Mouse (Mus musculus) cerebellum, adult 2 months (tissue): Measurements from ENCODE around the gene 4930523C07Rik.

Source experiments
- CTCF ChIP-seq: fragments of 200-500 bp; IDR thresholded peaks from 2 replicates; pipeline ENCODE4 v1.5.1; 2011; ENCODE audit warnings: low read depth, mild to moderate bottlenecking, control low read depth, low read length, moderate library complexity, borderline replicate concordance; ENCODE audit not compliant: insufficient read depth
- POLR2A ChIP-seq: fragments of 200-500 bp; IDR thresholded peaks from 2 replicates; pipeline ENCODE4 v1.6.1; 2011; ENCODE audit warnings: low read length, control low read depth, borderline replicate concordance; ENCODE audit not compliant: insufficient read depth

- TF ChIP-seq POLR2A (no peak), CTCF (no peak)
Measured at GRCm38 (mm10) chr1:160041264-160041775, 2.9 kb upstream of the 4930523C07Rik start.
